Mouse (Mus musculus) cerebellum, adult 2 months (tissue): ENCODE results near the gene Mrps23.

Experiments used
- CTCF ChIP-seq: fragments of 200-500 bp; IDR thresholded peaks from 2 replicates; pipeline ENCODE4 v1.5.1; 2011; ENCODE audit warnings: low read depth, mild to moderate bottlenecking, control low read depth, low read length, moderate library complexity, borderline replicate concordance; ENCODE audit not compliant: insufficient read depth
- POLR2A ChIP-seq: fragments of 200-500 bp; IDR thresholded peaks from 2 replicates; pipeline ENCODE4 v1.6.1; 2011; ENCODE audit warnings: low read length, control low read depth, borderline replicate concordance; ENCODE audit not compliant: insufficient read depth

GRCm38 (mm10) chr11:88180959-88181619, 23.1 kb upstream of the Mrps23 start:
- no peak for TF ChIP-seq CTCF
- TF ChIP-seq POLR2A, result no peak
